Mouse (Mus musculus): ENCODE data around the gene Fam53b. TPM values are rescaled to one million over a fixed set of nuclear protein-coding genes. Genes with fewer than 3 reads are reported as not detected.

The Fam53b gene
- total RNA-seq, 1 experiment = 8.6 TPM

DNA sequence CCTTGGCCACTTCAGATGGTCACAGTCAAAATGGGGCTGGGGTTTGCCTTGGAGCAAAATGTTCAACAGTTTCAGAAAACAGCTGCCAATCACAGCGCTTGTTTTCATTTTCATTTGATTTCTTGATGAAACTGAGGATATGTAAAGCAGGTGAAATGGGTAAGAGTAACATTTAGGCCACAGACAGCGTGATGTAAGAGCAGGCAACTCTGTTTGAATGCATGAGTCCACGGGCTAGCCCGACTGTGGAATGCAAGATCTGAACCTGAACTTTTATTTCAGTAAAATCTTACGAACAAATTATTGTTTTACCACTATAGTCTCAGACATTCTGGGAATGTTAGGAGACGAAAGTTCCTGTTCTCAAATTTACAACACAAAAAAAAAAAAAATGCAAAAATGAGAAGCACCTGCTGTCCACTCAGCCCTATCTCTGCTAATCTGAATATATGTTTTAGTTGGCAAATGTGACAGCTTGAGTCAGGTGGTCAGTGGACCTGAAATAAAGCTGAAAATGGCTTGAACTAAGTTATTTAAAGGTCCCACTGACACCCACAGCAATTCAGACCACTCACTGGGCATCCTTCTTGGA is 53.0 kb downstream of the Fam53b start:
- Histone ChIP-seq H3K4me3 (ENCODE audit: insufficient read depth in 1 of 2, low read depth in 1 of 2, low read length in 2 of 2, poor library complexity in 1 of 2, severe bottlenecking in 1 of 2) (no peak overlapping the region), H3K36me3 (ENCODE audit: control insufficient read depth, insufficient read depth, low read length, poor library complexity, severe bottlenecking) (peaks cover 5% of the 10 kb centered on the region)
- in situ Hi-C loops (cut with MboI; ENCODE audit: low sequenced_read_pairs in 2 of 2, unreplicated experiment in 2 of 2) = no loop called here

DNA sequence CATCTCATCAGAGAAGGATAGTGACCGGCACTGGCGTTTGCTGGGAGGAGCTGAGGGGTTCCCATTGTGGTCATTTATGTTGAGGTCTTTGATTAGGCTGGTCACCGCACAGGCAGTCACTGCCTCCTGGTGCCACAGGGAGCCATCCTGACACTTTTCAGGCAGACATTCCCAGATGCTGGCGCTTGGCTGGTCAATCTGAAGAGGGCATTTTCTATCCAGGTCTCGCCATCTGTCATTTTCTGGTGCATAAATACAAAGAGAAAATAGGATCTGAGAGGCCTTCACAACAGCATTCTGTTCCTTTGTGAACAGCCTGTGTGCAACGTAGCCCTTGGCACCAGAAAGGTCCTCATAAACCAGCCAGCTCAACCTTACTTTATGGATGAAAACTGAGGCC is 53.8 kb downstream of the Fam53b start:
- H3K4me3 ChIP-seq (ENCODE audit: insufficient read depth in 1 of 2, low read depth in 1 of 2, low read length in 2 of 2, poor library complexity in 1 of 2, severe bottlenecking in 1 of 2) = peak overlapping the region; percentile 35 to 36; a peak in 2 of 4 replicates

More for the DNA sequence above, 53.0 kb downstream of the Fam53b start:
- DNase-seq (ENCODE audit: low read depth, low spot score) = no peak
- TF ChIP-seq ZNF384 (IDR thresholded peaks at IDR 0.05; ENCODE audit: low read depth, low read length) (no peak), MAFK (IDR thresholded peaks at IDR 0.05; ENCODE audit: insufficient read depth, low read depth, low read length) (no peak), ZC3H11A (IDR thresholded peaks at IDR 0.05; ENCODE audit: borderline replicate concordance, low read depth, low read length) (no peak), HCFC1 (IDR thresholded peaks at IDR 0.05; ENCODE audit: borderline replicate concordance, insufficient read depth, low read length) (no peak)
- no peaks in the 10 kb centered on the region for H3K9me3 ChIP-seq (ENCODE audit: control insufficient read depth, insufficient read depth, low read depth, low read length)
- H3K4me1 ChIP-seq (ENCODE audit: control insufficient read depth in 2 of 2, insufficient read depth in 2 of 2, low read length in 2 of 2, poor library complexity in 1 of 2) = no peaks in the 10 kb centered on the region
- H3K27ac ChIP-seq (ENCODE audit: insufficient read depth, low read depth, low read length, poor library complexity, severe bottlenecking) = no peak overlapping the region
- no peak overlapping the region for H3K9ac ChIP-seq (ENCODE audit: insufficient read depth, low read depth, low read length, poor library complexity, severe bottlenecking)

DNA sequence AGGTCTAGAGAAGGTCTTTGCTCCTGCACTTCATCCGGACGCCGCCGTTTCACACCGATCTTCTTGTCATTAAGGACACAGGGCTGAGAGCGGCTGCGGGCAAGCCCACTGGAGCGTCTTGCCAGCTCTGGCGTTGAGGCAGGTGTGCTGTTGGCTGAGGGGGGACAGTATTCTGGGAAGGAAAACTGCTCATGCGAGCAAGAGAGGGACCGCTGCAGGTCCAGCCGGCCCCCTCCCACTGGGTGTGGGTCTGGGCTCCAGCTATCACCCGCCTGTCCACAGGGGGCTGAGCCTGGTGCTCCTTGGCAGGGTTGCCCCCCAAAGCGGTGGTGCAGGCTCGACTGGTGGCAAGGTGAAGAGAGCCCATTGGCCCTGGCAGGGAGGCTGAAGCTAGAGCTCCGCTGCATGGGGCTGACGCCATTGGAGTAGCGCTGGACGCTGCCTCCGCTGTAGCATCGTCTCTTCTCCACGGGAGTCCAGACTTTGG is 54.2 kb downstream of the Fam53b start:
- TF ChIP-seq CHD2 (IDR thresholded peaks at IDR 0.05; ENCODE audit: low read depth, low read length) = no peak
- TF ChIP-seq HCFC1 (IDR thresholded peaks at IDR 0.05; ENCODE audit: borderline replicate concordance, insufficient read depth, low read length) = no peak
- TF ChIP-seq ZNF384 (IDR thresholded peaks at IDR 0.05; ENCODE audit: low read depth, low read length) = no peak
- TF ChIP-seq ZC3H11A (IDR thresholded peaks at IDR 0.05; ENCODE audit: borderline replicate concordance, low read depth, low read length) = no peak
- no peak for TF ChIP-seq MAFK (IDR thresholded peaks at IDR 0.05; ENCODE audit: insufficient read depth, low read depth, low read length)
- no peak for DNase-seq (ENCODE audit: low read depth, low spot score)
- Histone ChIP-seq H3K36me3 (ENCODE audit: control insufficient read depth, insufficient read depth, low read length, poor library complexity, severe bottlenecking) (peaks cover 5% of the 10 kb centered on the region), H3K4me1 (ENCODE audit: control insufficient read depth in 2 of 2, insufficient read depth in 2 of 2, low read length in 2 of 2, poor library complexity in 1 of 2) (no peaks in the 10 kb centered on the region), H3K27ac (ENCODE audit: insufficient read depth, low read depth, low read length, poor library complexity, severe bottlenecking) (no peak overlapping the region), H3K9ac (ENCODE audit: insufficient read depth, low read depth, low read length, poor library complexity, severe bottlenecking) (no peak overlapping the region; the same call in 1 of the 2 replicates), H3K9me3 (ENCODE audit: control insufficient read depth, insufficient read depth, low read depth, low read length) (no peaks in the 10 kb centered on the region), H3K4me3 (ENCODE audit: insufficient read depth in 1 of 2, low read depth in 1 of 2, low read length in 2 of 2, poor library complexity in 1 of 2, severe bottlenecking in 1 of 2) (peak overlapping the region; percentile 35 to 36; a peak in 2 of 4 replicates)
- in situ Hi-C loops (cut with MboI; ENCODE audit: low sequenced_read_pairs in 2 of 2, unreplicated experiment in 2 of 2) = no loop called here

More for the DNA sequence above, 53.8 kb downstream of the Fam53b start:
- no peak for TF ChIP-seq MAFK (IDR thresholded peaks at IDR 0.05; ENCODE audit: insufficient read depth, low read depth, low read length)
- TF ChIP-seq ZC3H11A (IDR thresholded peaks at IDR 0.05; ENCODE audit: borderline replicate concordance, low read depth, low read length) = no peak
- no peak for TF ChIP-seq ZNF384 (IDR thresholded peaks at IDR 0.05; ENCODE audit: low read depth, low read length)
- no peak for TF ChIP-seq HCFC1 (IDR thresholded peaks at IDR 0.05; ENCODE audit: borderline replicate concordance, insufficient read depth, low read length)
- no peak for TF ChIP-seq CHD2 (IDR thresholded peaks at IDR 0.05; ENCODE audit: low read depth, low read length)
- Histone ChIP-seq H3K36me3 (ENCODE audit: control insufficient read depth, insufficient read depth, low read length, poor library complexity, severe bottlenecking) (peaks cover 5% of the 10 kb centered on the region), H3K9me3 (ENCODE audit: control insufficient read depth, insufficient read depth, low read depth, low read length) (no peaks in the 10 kb centered on the region), H3K4me1 (ENCODE audit: control insufficient read depth in 2 of 2, insufficient read depth in 2 of 2, low read length in 2 of 2, poor library complexity in 1 of 2) (no peaks in the 10 kb centered on the region), H3K9ac (ENCODE audit: insufficient read depth, low read depth, low read length, poor library complexity, severe bottlenecking) (no peak overlapping the region; the same call in 1 of the 2 replicates), H3K27ac (ENCODE audit: insufficient read depth, low read depth, low read length, poor library complexity, severe bottlenecking) (no peak overlapping the region)
- in situ Hi-C loops (cut with MboI; ENCODE audit: low sequenced_read_pairs in 2 of 2, unreplicated experiment in 2 of 2) = no loop called here
- DNase-seq (ENCODE audit: low read depth, low spot score) = no peak

DNA sequence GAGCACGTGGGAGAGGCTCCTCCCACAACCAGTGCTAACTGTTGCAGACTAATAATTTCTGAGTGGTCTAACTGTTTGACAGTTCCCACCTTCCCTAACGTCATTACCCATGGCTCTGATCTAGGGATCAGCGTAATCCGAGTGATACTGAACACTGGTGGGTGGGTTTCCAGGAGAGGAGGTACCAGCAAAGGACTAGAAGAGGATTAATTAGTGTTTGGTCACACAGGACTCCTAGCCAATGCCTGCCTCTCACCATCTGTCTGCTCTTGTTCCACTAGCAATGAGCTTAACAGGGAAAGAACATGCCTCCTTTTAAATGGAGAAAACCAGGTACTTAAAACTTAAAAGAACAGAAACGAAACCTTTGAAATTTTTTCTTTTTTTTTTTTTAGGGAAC is 54.8 kb downstream of the Fam53b start:
- TF ChIP-seq ZC3H11A (IDR thresholded peaks at IDR 0.05; ENCODE audit: borderline replicate concordance, low read depth, low read length) = no peak
- no peak for TF ChIP-seq ZNF384 (IDR thresholded peaks at IDR 0.05; ENCODE audit: low read depth, low read length)
- TF ChIP-seq CHD2 (IDR thresholded peaks at IDR 0.05; ENCODE audit: low read depth, low read length) = no peak
- no peak for TF ChIP-seq HCFC1 (IDR thresholded peaks at IDR 0.05; ENCODE audit: borderline replicate concordance, insufficient read depth, low read length)
- TF ChIP-seq MAFK (IDR thresholded peaks at IDR 0.05; ENCODE audit: insufficient read depth, low read depth, low read length) = no peak
- in situ Hi-C loops (cut with MboI; ENCODE audit: low sequenced_read_pairs in 2 of 2, unreplicated experiment in 2 of 2) = no loop called here
- DNase-seq (ENCODE audit: low read depth, low spot score) = no peak
- Histone ChIP-seq H3K4me1 (ENCODE audit: control insufficient read depth in 2 of 2, insufficient read depth in 2 of 2, low read length in 2 of 2, poor library complexity in 1 of 2) (no peaks in the 10 kb centered on the region), H3K27ac (ENCODE audit: insufficient read depth, low read depth, low read length, poor library complexity, severe bottlenecking) (no peak overlapping the region), H3K9me3 (ENCODE audit: control insufficient read depth, insufficient read depth, low read depth, low read length) (no peaks in the 10 kb centered on the region), H3K36me3 (ENCODE audit: control insufficient read depth, insufficient read depth, low read length, poor library complexity, severe bottlenecking) (peaks cover 5% of the 10 kb centered on the region), H3K4me3 (ENCODE audit: insufficient read depth in 1 of 2, low read depth in 1 of 2, low read length in 2 of 2, poor library complexity in 1 of 2, severe bottlenecking in 1 of 2) (no peak overlapping the region), H3K9ac (ENCODE audit: insufficient read depth, low read depth, low read length, poor library complexity, severe bottlenecking) (no peak overlapping the region)
